Mouse (Mus musculus) lung, postnatal 25 days (tissue): ENCODE data around the gene 1700011M02Rik.
"Not testable (repeated sequence)": the region's sequence is repeated elsewhere in the genome, so short reads cannot be mapped to it uniquely, and the experiment has no call there.

ENCODE experiments used
- DNase-seq: peaks from one replicate; pipeline ENCODE4 v3.0.0; 2022; ENCODE audit warnings: low spot score

1700011M02Rik gene

DNA sequence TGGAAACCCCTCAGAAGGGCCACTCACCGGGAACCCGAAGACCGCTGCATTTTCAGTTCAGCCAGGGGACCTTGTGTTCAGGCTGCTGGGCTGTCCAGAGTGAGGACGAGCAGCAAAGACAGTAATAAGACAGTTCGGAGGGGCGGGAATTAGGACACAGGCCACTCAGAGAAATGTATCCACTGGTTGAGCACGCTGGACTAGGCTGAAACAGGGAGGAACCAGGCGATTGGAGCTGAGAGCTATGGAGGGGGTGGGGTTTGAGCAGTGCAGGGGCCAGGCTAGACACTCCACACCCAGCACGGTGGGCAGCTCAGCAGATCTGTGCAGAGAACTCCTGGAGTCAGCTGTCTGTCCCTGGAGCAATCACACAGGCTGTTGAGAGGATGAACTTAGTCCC, at the start of gene 1700011M02Rik, which contains the start of gene Dmrtc1a:
Gene 1700011M02Rik, plus strand, starts transcription at position 319 of the 400 bp plus-strand sequence.
Gene Dmrtc1a, minus strand, starts transcription at position 101 of the 400 bp plus-strand sequence.
- DNase-seq: not testable (repeated sequence)

DNA sequence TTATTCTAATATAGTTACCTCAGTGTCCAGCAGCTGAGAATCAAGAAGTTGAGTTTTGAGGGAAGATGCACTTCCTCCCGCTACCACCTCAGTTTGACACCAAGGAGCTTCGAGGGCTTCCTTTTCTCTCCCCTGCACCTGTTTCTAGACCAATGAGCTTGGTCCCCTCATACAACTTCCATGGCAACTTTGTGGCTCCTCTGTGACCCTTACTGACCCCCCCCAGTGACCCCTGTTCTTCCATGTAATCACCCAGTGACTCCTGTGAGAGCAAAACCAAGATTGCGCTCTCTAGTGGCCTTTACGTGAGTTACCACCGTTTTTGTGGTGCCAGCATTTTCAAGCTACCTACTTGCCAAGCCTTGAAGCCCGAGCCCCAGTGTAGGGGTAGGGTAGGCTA, 40.8 kb upstream of the 1700011M02Rik start, which contains the start of gene 1700031F05Rik:
Gene 1700031F05Rik, minus strand, starts transcription at position 101 of the 400 bp plus-strand sequence.
- no peak for DNase-seq

DNA sequence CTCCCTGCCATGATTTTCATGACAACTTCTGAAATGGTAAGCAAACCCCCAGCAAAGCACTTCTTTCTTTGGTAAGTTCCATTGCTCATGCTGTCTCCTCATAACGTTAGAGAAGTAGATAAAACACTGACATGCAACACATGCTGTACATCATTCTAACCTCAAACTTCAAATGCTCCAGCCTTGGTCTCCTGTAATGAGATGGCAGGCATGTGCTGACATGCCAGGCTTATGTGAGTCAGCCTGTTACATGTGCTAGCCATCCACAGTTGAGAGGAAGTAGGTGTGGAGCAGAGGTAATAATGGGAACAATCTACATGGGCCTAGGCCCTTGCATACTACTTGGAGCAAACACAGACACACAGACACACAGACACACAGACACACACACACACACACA, 6.1 kb downstream of the 1700011M02Rik start:
- DNase-seq: not testable (repeated sequence)

DNA sequence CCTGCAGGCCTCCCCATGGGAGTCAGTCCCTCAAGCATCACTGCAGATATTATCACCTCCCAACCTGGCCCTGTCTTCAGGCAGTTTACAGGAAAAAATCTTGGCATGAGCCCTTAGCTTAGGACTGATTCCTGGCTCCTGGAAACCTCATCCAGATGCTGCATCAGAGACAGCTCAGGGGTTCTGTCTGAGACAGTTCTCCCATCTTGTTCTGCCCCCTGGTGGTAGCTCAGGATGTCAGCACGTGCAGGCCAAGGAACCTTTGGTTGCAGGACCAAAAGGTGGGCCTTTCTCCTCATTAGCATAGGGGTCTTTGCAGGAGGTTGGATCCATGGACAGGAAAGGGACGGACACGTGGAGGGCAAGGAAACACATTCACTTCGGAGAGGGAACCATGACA, 18.0 kb downstream of the 1700011M02Rik start:
- DNase-seq: not testable (repeated sequence)

DNA sequence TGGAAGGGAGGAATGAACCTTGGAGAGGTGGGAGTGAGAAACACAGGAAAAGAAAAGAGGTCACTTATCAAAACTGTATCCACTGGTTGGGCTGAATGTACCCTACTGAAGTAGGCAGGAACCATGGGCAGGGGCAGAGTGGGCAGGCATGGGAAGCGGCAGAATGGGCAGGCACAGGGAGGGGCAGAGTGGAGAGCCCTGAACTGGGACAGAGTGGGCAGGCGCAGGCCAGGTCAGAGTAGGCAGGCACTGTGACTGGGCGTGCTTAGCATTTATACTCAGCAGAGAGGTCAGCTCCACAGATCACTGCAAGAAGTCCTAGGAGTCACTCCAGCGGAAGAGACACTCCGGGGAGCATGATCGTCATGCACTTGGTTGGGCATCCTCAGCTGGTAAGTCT, 19.4 kb downstream of the 1700011M02Rik start, which contains the start of gene 1700018G05Rik:
Gene 1700018G05Rik, plus strand, starts transcription at position 301 of the 400 bp plus-strand sequence.
- DNase-seq: not testable (repeated sequence)

DNA sequence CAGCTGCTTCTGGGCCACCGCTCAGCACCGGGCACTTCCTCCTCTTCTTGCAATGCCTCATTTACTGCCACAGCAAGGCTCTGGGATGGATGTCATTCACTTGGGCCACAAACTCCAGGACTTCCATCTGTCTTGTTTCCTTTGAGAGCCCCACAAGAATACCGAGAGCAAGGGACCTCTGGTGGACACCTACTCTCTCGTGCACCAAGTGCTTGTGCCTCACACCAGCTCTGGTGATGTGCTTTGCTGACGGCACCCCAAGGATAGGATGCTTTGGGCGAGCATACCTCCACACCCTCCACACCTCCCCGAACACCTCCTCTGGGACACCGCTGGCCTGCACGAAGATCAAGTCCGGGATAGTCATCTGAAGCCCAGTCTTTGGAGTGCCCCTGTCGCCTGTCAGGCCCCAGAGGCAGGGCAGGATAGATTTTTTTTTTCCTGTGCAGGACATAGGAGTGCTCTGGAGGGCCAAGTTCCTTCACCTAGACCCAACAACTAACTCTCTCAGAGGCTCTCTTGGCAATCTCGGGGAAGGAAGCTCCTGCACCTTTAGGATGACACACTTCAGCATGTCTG, 24.4 kb downstream of the 1700011M02Rik start:
- no peak for DNase-seq

DNA sequence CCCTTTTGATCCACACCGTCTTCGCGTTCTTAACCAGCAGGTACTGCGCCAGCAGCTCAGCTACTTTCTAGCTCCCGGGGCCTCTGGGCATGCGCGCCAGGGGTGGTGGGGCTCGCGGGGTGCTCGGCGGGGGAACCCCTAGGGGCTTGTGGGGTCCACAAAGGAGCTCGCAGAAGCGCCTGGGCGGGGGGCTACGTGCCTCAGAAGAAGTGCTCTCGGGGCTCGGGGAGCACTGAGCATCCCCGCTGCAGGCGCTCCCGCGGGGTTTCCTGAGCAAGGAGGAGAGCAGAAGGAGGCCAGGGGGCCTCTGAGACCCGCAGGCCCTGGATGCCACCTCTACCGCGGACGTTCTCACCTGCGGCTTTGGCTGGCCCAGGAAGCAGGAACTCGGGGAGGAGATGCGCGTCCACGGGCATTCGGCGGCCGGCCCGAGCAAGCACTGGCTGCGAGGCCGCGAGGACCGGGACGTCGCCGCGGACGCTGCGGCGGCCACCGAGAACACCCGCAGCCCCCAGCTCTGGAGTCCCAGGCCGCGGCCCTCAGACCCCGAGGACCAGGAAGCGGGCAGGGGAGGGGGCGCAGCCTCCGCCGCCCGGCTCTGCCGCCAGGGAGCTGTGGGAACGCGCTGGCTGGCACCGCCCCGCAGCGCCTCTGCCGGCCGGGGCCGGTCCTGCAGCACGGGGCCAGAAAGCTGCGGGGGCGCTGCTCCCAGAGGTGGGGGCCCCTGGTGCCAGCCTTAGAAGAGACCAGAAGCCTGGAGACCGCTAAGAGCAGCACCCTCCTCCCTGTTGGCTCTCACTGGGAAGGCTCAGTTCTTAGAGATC, 25.1 kb downstream of the 1700011M02Rik start:
- no peak for DNase-seq

DNA sequence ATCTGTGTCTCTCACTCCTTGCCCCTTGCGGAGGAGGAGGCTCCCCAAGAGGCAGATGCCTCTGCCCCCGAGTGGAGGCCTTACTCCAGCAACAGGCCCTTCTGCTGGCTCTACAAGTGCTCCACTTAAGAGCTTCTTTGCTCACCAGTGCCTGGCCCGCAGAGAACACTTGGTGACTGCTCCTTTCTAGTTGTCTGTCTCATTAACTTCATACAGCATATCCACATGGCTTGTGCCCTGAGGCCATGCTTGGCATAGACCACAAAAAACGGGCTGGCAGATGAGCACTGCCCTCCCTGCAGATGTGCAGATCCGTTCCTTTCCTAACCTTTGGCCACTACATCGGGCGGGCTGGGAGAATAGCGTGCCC, 25.7 kb downstream of the 1700011M02Rik start:
- DNase-seq: no peak

DNA sequence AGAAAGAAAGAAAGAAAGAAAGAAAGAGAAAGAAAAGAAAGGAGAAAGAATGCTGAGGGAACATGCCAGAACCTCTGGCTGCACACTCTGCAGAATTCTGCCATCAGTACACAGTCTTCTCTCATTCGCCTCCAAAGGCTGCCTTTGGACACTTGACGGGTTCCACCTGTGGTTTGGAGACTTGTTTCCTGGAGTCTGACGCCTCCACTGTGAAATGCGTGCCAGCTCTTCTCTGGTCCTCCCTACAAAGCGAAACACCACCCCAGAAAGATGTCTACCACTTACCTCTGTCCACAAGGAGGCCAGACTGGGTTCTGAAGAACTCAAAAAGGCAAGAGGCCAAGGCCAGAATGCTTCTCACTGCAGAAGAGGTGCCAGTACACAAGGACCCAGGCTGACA, 28.0 kb downstream of the 1700011M02Rik start:
- no peak for DNase-seq

DNA sequence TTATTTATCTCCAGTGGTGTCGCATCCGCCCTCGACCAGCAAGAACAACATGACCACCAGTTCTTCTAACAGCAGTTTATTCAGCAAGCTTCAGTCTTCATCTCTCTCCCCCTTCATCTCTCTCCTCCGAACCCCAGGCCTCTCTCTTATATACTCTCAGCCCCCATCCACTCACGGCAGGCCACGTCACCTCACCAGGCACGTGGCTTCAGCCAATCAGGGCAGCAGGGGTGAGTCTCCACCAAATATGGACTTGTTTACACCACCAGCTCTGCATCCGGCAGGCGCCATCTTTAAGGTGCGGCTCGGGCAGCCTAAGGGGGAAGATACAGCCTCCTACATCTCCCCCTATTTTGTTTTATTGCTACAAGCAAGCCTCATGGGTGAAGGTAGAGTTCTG, 41.4 kb downstream of the 1700011M02Rik start:
- not testable (repeated sequence) for DNase-seq

DNA sequence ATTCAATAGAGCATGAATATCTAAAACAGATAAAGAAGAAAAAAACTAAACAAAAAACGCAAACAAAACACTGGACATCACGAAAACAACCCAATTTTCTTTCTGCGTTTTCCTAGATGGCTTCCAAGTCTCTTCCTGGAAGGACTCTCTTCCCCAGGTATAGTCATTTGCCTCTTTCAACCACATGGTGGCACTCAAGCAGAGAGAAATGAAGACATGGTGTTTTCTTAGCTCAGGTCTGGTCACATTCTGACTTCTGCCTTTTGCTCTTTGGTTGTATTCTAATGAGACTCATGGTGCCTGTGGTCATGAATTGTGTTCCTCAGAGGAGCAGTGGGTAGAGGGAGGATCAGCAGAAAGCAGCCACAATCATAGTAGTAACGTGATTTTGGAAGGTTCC, 50.2 kb downstream of the 1700011M02Rik start:
- no peak for DNase-seq
